Mouse (Mus musculus) heart, adult 2 months (tissue): ENCODE results near the gene Tlr12.

Experiments
- CTCF ChIP-seq: fragments of 200-600 bp; IDR thresholded peaks from 2 replicates; pipeline ENCODE4 v1.8.1; 2022; ENCODE audit warnings: antibody characterized with exemption, mild to moderate bottlenecking, moderate library complexity
- EP300 ChIP-seq: fragments of 200-500 bp; IDR thresholded peaks from 2 replicates; pipeline ENCODE4 v1.6.1; 2011; ENCODE audit warnings: low read depth, low read length, control low read depth; ENCODE audit not compliant: insufficient read depth
- POLR2A ChIP-seq: fragments of 200-500 bp; IDR thresholded peaks from 2 replicates; pipeline ENCODE4 v1.6.1; 2011; ENCODE audit warnings: mild to moderate bottlenecking, low read depth, low read length, control low read depth; ENCODE audit not compliant: insufficient read depth

DNA sequence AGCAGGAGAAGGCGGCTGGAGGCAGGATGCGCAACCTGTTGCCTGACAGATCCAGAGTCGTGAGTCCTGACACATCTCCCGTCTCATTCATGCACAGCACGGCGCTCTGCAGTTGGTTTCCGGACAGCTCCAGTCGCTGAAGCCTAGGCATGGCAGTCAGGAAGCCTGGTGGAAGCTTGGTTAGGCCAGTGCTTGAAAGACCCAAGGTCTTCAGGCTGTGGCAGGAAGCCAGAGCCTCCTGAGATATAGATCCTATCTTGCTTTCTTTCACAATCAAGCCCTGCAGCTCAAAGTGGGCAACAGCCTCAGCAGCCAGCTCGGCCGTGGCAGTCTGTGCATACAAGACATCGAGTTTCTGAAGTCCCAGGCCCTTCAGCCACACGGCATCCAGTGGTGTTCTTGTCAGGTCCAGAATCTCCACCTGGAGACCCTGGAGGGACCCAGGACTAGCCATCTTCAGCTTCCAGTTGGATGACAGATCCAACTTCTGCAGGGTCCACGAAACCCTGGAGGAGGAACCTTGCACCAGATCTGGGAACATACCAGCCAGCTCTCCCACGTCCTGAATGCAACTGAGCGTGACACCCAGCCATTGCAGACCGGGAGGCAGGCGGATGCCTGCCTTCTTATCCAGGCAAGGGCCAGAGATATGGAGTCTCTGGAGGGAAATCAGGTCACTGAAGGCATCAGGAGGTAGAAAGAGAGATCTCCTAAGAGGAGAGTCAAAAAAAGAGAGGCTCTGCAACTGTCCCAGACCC lies 877 bp downstream of the Tlr12 start:
- no peak for TF ChIP-seq CTCF
- TF ChIP-seq POLR2A = no peak
- no peak for TF ChIP-seq EP300
